Mouse (Mus musculus): ENCODE measurements around the gene Egfr.

Egfr gene

DNA sequence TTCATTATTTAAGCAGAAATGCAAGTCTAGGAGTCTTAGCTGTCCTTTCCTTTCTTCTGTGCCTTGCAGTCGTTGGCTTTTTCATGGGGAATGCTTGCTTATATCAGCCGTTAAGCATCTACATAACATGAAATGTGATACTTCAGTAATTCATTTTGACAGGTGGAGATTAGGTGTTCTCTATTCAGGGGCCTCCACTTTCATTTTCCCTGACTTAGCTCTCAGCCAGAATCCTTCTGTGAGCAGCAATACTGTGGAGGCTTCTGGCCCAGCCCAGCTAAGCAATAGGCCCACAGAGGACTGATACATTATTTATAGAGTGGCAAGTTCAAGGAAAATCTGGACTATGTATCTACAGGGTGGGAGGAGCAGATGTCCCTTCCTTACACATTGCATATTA is 25.0 kb downstream of the Egfr start:
- no peak for DNase-seq (ENCODE audit: low read depth in 2 of 2, low spot score in 2 of 2)

DNA sequence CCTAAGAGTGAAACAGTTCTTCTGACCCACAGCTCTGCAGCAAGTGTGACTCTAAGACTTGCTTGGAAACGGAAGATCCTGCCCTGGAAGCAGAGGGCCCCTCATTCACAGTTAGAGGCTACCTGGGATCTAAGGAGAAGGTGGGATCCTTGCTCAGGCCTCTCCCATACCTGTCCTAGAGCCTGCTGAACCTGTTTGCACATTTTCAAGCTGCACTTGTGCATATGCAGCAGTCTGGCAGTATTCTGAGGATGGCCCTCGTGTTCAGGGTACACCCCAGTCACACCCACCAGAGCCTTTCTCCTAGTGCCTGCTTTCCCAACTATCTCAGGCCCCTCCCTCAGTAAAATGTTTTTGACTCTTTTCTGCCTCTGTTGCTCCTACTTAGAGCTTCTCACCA is 29.6 kb downstream of the Egfr start:
- DNase-seq (ENCODE audit: low read depth in 2 of 2, low spot score in 2 of 2): no peak

DNA sequence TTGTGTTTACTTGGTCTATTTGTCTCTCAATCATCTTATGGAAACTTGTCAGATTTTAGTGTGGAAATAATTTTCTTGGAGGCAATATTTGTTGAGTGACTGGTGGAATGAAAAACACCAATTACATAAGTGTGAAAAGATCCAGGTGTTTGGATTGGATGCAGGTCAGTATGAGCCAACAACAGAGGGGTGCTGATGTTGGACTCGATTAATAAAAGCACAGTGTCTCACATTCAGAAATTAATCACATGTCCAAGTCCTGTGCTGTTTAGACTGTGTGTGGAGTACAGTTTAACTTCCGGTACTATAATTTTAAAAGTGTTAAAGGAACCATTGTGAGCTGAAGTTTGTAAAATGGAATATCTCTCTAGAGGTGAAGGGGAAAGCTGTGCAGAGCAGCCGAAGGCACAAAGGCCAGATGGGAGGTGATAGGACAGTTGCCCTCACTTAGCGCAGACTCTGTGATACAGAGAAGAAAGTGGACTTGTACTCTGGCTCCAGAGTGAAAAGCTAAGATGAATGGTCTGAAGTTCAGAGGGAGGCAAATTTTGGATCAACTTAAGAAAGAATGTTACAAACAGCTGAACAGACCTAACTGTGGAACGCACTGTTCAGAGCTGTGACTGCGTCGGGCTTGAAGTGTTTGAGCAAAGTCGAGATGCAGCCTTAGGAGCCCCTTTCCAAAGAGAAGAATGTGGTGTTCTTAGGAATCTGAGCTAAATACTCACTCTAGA is 32.1 kb downstream of the Egfr start:
- DNase-seq (ENCODE audit: low read depth in 2 of 2, low spot score in 2 of 2): no peak

DNA sequence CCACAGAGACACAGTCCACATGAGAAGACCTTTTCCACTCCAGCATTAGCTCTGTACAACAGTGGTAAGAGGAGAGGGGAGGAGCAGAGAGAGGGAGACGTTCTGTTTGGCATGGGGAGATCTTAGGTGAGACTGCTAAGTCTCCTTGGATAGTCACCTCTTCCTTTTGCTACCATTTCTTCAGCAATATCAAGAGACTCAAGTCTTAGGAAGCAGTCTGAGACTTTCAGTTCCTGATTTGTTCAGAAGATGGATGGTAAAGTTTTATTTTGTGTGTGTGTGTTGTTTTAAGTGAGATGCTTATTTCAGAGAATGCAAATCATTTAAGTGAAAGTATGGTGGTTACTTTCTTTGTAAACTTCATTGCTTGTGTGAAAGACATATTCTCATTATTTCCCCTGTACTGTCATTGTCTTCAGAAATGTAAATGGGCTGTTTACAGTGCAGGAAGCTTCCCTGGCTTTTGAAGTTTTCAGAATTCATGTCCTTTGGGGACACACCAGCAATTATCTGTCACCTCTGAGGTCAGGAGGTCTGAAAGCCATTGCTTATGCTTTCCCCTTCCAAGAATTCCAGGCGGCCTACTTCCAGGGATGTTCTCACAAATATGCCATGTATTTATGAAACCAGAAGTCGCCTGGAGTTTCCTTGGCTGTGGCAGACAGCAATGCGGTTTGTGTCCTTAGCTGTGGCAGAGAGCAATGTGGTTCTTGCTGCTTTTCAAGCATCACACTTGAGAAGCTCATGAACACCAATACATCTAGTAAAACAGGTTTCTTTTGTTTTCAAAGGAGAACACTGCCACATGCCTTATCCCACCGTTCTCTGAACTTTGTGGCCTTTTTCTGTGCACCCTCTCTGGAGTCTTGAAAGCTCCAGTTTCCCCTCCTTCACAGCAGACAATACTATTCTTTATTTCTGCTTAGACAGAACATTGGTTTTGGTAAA is 40.9 kb downstream of the Egfr start:
- no peak for DNase-seq (ENCODE audit: low read depth in 2 of 2, low spot score in 2 of 2)

DNA sequence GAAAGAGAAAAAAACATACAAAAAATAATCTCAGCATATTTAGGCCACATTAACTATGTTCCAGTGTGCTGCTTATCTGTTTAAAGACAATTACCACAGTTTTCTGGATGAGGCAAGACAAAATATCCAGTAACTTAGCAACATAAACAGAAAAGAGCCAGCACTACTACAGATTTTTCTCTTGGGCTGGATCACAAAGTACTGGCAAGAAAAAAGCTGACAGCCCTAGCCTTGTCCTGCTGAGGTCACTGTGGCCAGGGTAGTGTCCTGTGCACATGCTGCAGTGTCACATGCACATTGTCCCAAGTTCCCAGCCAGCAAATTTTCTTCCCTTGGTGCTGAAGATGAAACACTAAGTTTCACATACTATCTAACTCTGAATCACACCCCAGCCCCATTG is 43.0 kb downstream of the Egfr start:
- DNase-seq (ENCODE audit: low read depth in 2 of 2, low spot score in 2 of 2): no peak

DNA sequence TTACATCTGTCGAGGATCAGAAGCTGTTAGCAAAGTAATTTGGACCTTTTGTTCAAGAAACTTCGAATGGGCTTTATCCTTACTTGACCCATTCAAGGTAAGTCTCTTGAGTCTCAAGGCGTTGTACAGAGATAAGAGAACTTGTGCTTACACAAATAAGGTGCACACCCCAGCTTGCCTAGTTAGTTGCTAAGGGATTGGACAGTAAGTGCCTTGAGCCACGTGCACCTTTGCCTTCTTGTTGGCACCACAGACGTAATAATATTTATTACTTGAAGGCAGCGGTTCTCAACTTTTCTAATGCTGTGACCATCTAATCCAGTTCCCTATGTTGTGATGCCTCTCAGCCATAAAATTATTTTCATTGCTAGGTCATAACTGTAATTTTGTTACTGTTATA is 43.5 kb downstream of the Egfr start:
- DNase-seq (ENCODE audit: low read depth in 2 of 2, low spot score in 2 of 2): no peak

DNA sequence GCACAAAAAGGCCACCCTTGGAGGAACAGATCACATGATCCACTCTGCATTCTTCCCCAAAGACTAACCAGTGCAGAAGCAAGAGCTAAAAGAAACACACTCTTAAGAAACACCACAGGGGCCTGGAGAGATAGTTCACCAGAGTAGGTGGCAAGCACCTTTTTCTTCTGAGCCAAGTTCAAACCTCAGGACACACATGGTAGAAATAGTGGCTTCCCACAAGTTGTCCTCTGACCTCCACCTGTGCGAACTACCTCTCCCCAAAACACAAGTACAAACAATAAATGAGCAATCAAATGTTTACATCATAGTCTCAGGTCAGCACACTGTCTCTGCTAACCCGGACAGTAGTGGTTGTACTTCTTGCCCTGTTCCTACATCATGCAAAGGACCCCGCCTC is 45.5 kb downstream of the Egfr start:
- no peak for DNase-seq (ENCODE audit: low read depth in 2 of 2, low spot score in 2 of 2)

DNA sequence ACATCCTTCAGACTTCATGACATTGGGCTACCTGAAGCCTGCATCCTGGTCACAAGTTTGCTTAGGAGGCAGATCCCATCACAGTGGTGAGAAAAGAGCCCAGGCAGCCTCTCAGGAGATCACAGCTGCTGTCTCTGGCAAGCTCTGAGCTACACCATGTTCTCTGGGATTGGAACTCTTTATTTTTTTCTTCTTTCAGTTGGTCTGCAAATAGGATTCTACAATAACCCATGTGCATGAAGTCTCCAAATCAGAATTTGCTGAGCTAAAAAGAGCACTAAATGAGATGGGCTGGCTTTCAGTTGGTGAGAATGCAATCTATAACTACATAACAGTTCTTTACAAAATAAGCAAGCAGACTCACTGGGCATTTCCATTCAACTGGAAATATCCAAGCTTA is 46.1 kb downstream of the Egfr start:
- no peak for DNase-seq (ENCODE audit: low read depth in 2 of 2, low spot score in 2 of 2)

DNA sequence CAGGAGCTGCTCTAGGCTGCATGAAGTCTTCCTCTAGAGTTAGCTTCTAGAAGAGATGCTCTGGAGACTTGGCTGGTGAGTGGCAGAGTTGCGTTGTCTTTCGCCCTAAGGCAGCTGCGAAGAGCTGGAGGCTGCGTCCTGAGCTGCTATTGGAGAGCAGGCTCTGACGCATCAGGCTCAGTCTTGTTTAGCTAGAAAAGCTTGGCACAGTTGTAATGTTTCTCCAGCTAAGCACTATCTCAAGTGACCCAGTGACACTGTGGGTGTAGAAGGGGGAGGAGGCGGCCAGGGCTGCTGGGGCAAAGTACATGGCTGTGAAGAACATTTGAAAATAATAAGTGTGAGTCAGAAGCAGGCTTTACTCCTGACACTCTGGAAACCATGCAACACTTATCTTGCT is 48.5 kb downstream of the Egfr start:
- no peak for DNase-seq (ENCODE audit: low read depth in 2 of 2, low spot score in 2 of 2)

DNA sequence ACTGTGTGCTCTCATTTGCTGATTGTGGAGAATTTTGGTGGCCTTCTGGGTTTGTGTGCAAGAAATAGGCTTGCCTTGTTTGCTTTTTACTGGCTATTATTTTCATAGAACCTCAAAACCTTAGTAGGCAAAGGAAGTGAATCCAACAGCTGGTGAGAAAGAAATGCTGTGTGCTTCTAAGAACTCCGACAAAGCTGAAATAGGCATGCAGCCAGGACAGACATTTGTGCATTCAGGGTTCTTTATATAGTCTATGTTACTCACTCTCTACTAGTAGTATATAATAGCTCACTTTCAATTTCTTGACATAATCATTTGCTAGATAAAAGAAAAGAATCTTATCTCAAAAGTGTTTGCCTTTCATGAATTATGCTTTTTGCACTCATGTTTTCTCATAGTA is 50.7 kb downstream of the Egfr start:
- DNase-seq (ENCODE audit: low read depth in 2 of 2, low spot score in 2 of 2): no peak

DNA sequence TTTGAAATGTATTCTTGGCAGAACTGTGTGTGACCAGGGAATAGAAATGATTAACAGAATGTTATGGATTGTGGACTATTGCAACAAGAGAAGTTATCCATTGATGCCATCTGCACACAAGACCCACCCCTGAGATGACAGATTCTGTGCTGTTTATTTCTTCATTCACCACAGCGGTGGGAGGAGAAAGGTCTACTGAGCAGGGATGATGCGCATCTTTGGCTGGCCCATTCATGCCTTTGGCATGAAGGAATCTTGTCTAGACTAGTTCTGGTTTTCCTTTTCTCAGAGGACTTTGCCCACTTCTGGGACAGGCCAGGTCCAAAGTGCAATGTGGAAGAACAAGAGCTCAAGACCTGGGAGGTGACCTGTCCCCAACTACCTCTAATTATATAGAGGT is 52.0 kb downstream of the Egfr start:
- no peak for DNase-seq (ENCODE audit: low read depth in 2 of 2, low spot score in 2 of 2)

DNA sequence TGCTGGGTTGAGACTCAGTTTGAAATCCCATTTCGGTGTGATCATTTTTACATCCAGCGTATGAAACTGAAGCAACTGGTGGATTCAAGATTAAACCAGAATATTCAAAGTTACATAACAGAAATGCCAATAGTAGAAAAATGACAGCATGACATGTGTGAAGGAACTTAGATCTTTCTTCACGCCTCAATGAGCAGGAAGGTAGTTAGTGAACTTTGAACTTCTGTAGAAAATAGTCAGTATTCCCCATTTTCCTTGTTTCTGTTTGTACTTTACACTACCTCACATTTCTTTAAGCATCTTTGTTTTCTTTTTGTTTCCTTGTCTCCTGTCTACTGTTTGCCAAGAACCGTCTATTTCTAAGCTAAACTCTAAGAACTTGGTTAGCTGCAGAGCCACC is 53.9 kb downstream of the Egfr start:
- DNase-seq (ENCODE audit: low read depth in 2 of 2, low spot score in 2 of 2): no peak

DNA sequence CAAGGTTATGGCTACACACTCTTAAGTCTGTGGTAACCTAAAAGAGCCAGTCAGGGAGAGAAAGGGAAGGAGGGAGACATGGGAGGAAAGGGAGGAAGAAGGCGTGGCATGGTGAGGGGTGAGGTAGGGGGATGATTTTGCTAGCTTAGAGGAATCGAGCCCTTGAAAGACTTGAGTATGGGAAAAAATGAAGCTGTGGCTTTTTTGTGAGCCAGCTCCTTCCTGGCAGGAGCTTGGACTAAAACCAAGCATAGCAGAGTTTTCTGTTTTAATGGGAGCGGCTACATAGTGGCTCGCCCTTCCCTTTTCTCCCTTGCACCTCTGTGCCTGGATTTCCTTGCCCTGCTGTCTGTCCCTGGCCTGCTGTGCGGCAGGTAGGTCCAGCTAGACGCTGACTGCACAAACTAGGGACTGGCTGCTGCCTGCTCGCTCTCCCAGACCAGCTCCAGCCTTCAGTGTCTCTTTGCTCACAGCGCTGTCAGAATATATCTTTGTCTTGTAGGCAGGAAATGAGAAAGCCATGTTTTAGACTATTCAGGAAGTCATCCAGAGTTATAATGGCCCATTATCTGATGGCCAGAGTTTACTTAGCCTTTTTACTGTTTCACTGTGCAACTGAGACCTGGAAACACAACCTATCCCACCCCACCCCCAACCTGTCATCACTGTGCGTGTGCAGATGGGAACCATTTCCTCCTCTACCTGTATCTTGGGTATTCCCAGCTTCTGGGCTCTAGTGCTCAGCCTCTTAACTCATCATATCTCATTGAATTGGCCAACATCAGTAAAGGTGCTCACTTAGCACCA is 57.4 kb downstream of the Egfr start:
- no peak for DNase-seq (ENCODE audit: low read depth in 2 of 2, low spot score in 2 of 2)

DNA sequence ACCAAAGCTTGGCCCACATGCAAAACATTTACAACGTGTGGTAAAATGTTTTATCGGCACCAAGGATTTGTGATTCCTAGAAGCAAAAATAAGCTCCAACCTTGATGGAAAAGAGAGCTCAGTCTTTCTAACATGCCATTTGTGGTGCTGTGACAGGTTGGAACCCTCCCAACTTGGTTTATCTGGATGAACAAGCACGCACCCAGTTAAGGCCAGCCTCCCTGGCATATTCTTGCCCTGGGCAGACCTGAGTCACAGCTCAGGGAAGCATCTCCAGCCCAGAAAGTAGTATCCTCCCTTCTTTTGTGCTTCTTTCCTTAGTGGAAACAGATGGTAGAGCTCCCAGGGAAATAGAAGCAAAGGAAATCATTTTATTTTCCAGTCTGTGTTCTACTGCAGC is 58.1 kb downstream of the Egfr start:
- no peak for DNase-seq (ENCODE audit: low read depth in 2 of 2, low spot score in 2 of 2)

DNA sequence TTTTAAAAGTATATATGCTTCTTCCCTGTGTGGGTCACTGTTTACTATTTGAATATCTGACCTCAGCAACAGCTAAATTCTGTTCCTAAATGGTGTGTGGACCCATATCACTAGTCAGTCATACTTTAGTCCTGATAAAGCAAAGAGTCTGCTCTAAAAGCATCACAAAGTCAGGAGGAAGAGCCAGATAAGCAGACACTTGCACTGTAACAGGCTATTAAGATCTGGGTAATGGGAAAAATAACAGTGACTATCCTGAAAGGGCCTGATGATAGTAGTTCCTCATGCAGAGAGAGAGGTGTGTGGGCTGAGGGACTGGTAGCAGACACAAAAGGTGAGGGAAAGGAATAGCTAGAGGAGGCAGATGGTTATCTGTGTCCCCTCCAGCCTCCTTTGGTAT is 61.3 kb downstream of the Egfr start:
- DNase-seq (ENCODE audit: low read depth in 2 of 2, low spot score in 2 of 2): no peak

DNA sequence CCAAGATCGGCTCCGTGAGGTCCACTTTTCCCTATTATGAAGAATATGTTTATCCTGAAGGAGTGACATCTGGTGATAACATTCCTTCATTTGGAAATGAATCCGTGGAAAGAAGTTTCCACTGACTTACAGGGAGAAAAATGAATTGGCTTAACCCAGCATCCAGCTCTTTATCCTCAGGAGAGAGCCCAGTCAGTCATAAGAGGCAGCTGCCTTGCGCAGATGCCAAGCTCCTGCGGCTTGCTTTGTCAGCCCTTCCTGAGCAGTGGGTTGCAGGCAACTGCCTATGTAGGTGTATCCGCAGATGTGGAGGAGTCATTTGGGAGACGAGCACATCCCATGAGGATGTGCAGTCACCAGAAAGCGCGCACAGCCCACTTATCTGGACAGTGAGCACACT is 64.4 kb downstream of the Egfr start:
- DNase-seq (ENCODE audit: low read depth in 2 of 2, low spot score in 2 of 2): no peak

DNA sequence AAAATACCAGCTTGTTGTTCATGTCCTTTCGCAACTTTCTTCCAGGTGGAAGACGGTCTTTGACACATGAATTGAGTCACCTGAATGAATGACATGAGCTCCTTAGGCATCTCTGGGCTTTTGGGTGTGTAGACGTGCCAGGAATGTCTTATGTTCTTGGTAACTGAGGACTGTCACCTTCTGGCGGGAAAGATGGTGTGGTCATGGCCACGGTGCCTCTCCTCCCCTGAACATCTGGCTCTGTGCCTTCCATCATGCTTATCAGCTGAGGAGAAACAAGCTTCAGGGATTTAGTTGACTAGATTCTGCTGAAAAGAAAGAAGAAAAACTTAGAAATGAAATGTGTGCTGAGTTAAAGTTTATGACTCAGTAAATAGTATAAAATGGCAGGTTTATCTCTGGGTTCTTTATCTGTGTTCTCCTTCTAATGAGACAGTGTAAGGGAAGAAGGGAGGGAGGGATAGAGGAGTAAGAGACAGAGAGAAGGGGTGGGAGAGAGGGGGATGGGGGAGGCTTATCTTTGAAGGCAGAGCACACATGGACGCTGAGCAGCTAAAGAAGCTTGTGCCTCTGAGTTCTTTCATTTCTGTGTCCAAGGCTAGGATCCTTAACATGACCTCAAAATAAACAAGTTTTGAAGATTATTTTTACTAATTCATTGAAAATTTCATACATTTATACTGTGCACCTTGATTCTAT is 65.5 kb downstream of the Egfr start:
- no peak for DNase-seq (ENCODE audit: low read depth in 2 of 2, low spot score in 2 of 2)

DNA sequence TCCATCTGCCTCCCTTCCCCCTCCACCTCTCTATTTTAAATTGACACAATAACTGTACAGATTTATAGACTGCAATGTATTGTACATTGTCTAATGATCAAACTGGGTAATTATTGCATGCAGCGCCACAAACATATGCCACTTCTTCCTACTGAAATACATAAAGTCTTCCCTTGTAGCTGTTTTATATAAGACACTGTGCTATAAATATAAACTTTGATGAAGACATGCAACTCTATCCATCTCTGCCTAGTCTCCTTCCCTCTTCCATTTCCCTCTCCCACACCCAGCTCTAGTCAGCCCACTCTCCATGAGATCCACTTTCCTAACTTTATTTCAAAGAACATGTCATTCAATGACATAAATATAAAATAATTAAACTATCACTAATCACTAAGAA is 67.4 kb downstream of the Egfr start:
- DNase-seq (ENCODE audit: low read depth in 2 of 2, low spot score in 2 of 2): no peak

DNA sequence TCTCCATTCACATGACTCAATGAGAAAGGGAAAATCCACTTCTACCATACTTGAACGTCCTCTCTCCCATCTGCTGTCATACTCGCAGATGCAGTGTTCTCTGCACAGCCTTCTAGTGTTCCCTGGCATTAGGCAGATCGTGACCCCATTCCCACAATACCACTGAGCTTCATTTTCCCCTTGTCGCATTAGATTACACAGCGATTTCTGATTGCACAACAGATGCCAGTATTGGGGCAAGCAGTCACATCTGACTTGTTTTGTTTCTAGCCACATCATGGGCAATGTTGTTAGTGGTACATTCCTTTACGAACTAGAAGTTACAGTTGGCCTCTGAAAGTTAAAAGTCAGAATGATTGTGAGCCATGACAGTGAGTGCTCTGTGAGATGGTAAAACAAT is 68.1 kb downstream of the Egfr start:
- DNase-seq (ENCODE audit: low read depth in 2 of 2, low spot score in 2 of 2): no peak

DNA sequence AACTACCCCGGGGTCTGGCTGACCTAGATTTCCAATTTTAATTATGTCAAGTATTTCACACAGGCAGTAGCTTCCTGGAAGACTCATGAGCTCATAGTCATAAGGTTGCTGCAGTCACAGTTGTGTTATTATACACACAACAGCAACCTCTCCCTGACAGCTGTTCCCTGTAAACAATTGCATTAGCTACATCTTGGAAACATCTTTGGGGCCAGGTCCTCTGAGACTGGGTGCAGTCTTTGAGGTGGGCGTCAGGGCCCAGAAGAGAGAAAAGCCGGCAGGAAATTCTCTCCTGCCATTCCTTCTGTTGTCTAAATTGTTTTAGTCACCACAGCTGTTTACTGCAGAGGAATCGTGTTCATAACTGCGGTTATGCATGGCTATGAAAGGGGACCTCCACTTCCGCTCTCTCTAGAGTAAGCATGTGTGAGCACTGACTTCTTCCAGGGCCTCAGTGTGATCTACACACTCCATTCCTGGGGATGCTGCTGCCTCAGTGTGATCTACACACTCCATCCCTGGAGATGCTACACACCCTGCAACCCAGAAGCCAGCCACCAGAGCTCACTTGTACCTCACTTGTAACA is 69.8 kb downstream of the Egfr start:
- no peak for DNase-seq (ENCODE audit: low read depth in 2 of 2, low spot score in 2 of 2)
